Mouse (Mus musculus) midbrain, embryonic 10.5 days (tissue): ENCODE results near the gene Gm21828. TPM values are rescaled to one million over a fixed set of nuclear protein-coding genes. Genes with fewer than 3 reads are reported as not detected.
"Not testable (repeated sequence)": the region's sequence is repeated elsewhere in the genome, so short reads cannot be mapped to it uniquely, and the experiment has no call there.

Experiments used
- DNase-seq: peaks from one replicate; pipeline ENCODE4 v3.0.0-alpha.2; 2017; ENCODE audit warnings: low spot score
- H3K27ac ChIP-seq: fragments of 300-500 bp; sonication (generic); replicated peaks from 2 replicates; pipeline ENCODE4 v1.5.1; 2016; ENCODE audit warnings: mild to moderate bottlenecking
- H3K27me3 ChIP-seq: fragments of 300-500 bp; sonication (generic); 2 replicates; pipeline ENCODE4 v1.6.1; 2016; ENCODE audit warnings: low read depth, mild to moderate bottlenecking; ENCODE audit not compliant: poor library complexity, severe bottlenecking
- H3K36me3 ChIP-seq: fragments of 300-500 bp; sonication (generic); 2 replicates; pipeline ENCODE4 v1.6.1; 2016; ENCODE audit warnings: mild to moderate bottlenecking, moderate library complexity
- H3K4me1 ChIP-seq: fragments of 300-500 bp; sonication (generic); 2 replicates; pipeline ENCODE4 v1.6.1; 2016
- H3K4me3 ChIP-seq: fragments of 300-500 bp; sonication (generic); 2 replicates; pipeline ENCODE4 v1.5.1; 2016; ENCODE audit warnings: mild to moderate bottlenecking, moderate library complexity
- H3K9me3 ChIP-seq: fragments of 300-500 bp; sonication (generic); replicated peaks from 2 replicates; pipeline ENCODE4 v1.6.1; 2016; ENCODE audit warnings: mild to moderate bottlenecking
- WGBS: fragments of 180-500 bp; shearing (Covaris S2); methylation state at CpG from one replicate; pipeline ENCODE4 v1.1.7; 2016; 5-methylcytosine and 5-hydroxymethylcytosine counted together
- polyA plus RNA-seq: library from polyadenylated mRNA; unstranded; fragments of >200 nt; fragmentation: Nextera tagmentation; extraction: Ambion mirVana; gene quantifications from 2 replicates; pipeline ENCODE4 v1.2.1, GENCODE M21; 2016

Gene Gm21828
- polyA plus RNA-seq, result not detected in 2 replicates

GRCm38 (mm10) chrY:13223828-13224227 is at the start of gene Gm21828:
Gm21828 (minus strand) TSS chrY:13223928.
- not testable (repeated sequence) for H3K27me3 ChIP-seq, H3K4me3 ChIP-seq, H3K4me1 ChIP-seq, DNase-seq, H3K27ac ChIP-seq, H3K9me3 ChIP-seq, H3K36me3 ChIP-seq
- no CpG with 5 or more reads among the region's 3 CpGs for WGBS

DNA sequence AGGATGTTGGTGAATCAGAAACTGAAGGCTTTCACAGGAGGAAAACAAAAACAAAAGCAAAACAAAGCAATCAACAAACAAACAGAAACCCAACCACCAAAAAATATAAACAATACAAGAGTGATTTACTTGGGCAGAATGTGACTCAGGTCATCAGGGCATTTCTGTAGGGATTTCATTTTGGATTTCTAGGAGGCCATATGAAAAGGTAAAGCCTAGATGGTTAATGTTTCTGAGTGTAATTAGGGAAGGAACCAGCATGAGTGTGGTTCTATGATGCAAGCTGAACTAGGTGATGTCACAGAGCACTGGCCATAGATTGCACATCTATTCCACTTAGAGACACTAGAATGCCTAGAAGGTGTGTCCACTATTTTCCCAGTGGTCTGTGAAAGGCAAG is 28.4 kb upstream of the Gm21828 start, which contains the start of the genes Gm21440 and Gm21454:
Gene Gm21440 (plus strand): TSS at position 301 of the 400 bp plus-strand sequence.
Gene Gm21454 (plus strand): TSS at position 352 of the 400 bp plus-strand sequence.
- not testable (repeated sequence) for H3K9me3 ChIP-seq, H3K4me3 ChIP-seq, H3K27ac ChIP-seq, H3K36me3 ChIP-seq, DNase-seq, H3K27me3 ChIP-seq, H3K4me1 ChIP-seq

Other genes with a start within 250 kb of the Gm21828 start
- not detected in 2 replicates for gene Gm20807, start 181.0 kb downstream of the Gm21828 start, polyA plus RNA-seq
- not detected in 2 replicates for gene Gm21891, start 90.4 kb downstream of the Gm21828 start, polyA plus RNA-seq
- not detected in 2 replicates for gene Gm21425, start 62.0 kb downstream of the Gm21828 start, polyA plus RNA-seq
- not detected in 2 replicates for gene Gm21440, start 28.5 kb upstream of the Gm21828 start, polyA plus RNA-seq
- gene Gm21454, start 28.5 kb upstream of the Gm21828 start, polyA plus RNA-seq, result not detected in 2 replicates
- gene Gm21725, start 125.1 kb upstream of the Gm21828 start, polyA plus RNA-seq, result not detected in 2 replicates
- not detected in 2 replicates for gene Gm21866, start 241.7 kb upstream of the Gm21828 start, polyA plus RNA-seq